Mouse (Mus musculus) liver, adult 2 months (tissue): Measurements from ENCODE around the gene Cyp2c23.

ENCODE experiments used
- CTCF ChIP-seq: fragments of 200-500 bp; IDR thresholded peaks from 2 replicates; pipeline ENCODE4 v1.5.1; 2011; ENCODE audit warnings: low read depth, low read length, control low read depth
- POLR2A ChIP-seq: fragments of 200-500 bp; IDR thresholded peaks from 2 replicates; pipeline ENCODE4 v1.6.1; 2011; ENCODE audit warnings: low read length, control low read depth; ENCODE audit not compliant: insufficient read depth; ENCODE audit errors: extremely low read depth

GRCm38 (mm10) chr19:43995427-43995826 lies 33.6 kb downstream of the Cyp2c23 start:
- TF ChIP-seq CTCF (no peak), POLR2A (no peak)
